Mouse (Mus musculus) heart, adult 2 months (tissue): ENCODE results near the gene Ntrk3. TPM values are rescaled to one million over a fixed set of nuclear protein-coding genes. Genes with fewer than 3 reads are reported as not detected.

ENCODE experiments used
- DNase-seq, 2 experiments: peaks; one replicate each; pipeline ENCODE4 v3.0.0; 2021
- H3K27ac ChIP-seq: fragments of 200-600 bp; 2 replicates; pipeline ENCODE4 v1.8.1; 2022
- H3K27me3 ChIP-seq: fragments of 200-500 bp; 2 replicates; pipeline ENCODE4 v1.6.1; 2012; ENCODE audit warnings: mild to moderate bottlenecking, low read length, inconsistent platforms, mixed read lengths; ENCODE audit not compliant: control insufficient read depth, insufficient read depth
- H3K36me3 ChIP-seq: fragments of 200-500 bp; 2 replicates; pipeline ENCODE4 v1.6.1; 2012; ENCODE audit warnings: low read length, inconsistent platforms; ENCODE audit not compliant: control insufficient read depth, insufficient read depth
- H3K4me1 ChIP-seq: fragments of 200-500 bp; 2 replicates; pipeline ENCODE4 v1.6.1; 2011; ENCODE audit warnings: low read length; ENCODE audit not compliant: control insufficient read depth, insufficient read depth
- H3K4me3 ChIP-seq: fragments of 200-600 bp; 2 replicates; pipeline ENCODE4 v1.8.1; 2022
- H3K79me2 ChIP-seq: fragments of 200-500 bp; replicated peaks from 2 replicates; pipeline ENCODE4 v1.6.1; 2012; ENCODE audit warnings: mild to moderate bottlenecking, inconsistent platforms, low read length, moderate library complexity, mixed read lengths; ENCODE audit not compliant: control insufficient read depth, insufficient read depth
- H3K9ac ChIP-seq: fragments of 200-500 bp; 2 replicates; pipeline ENCODE4 v1.6.1; 2012; ENCODE audit warnings: low read depth, mild to moderate bottlenecking, control low read depth, inconsistent platforms, low read length, mixed read lengths
- CTCF ChIP-seq: fragments of 200-600 bp; IDR thresholded peaks from 2 replicates; pipeline ENCODE4 v1.8.1; 2022; ENCODE audit warnings: antibody characterized with exemption, mild to moderate bottlenecking, moderate library complexity
- EP300 ChIP-seq: fragments of 200-500 bp; IDR thresholded peaks from 2 replicates; pipeline ENCODE4 v1.6.1; 2011; ENCODE audit warnings: low read depth, low read length, control low read depth; ENCODE audit not compliant: insufficient read depth
- POLR2A ChIP-seq: fragments of 200-500 bp; IDR thresholded peaks from 2 replicates; pipeline ENCODE4 v1.6.1; 2011; ENCODE audit warnings: mild to moderate bottlenecking, low read depth, low read length, control low read depth; ENCODE audit not compliant: insufficient read depth
- WGBS: fragments of 180-500 bp; shearing (Covaris S2); methylation state at CpG from one replicate; pipeline ENCODE4 v1.1.7; 2018; 5-methylcytosine and 5-hydroxymethylcytosine counted together
- intact Hi-C: fragments of 180-260 bp; cut with DNase I; formaldehyde crosslinking; loops from one replicate; pipeline ENCODE4 v1.15.1; 2025
- polyA plus RNA-seq: library from polyadenylated mRNA; depleted of rRNA; stranded (reverse); fragments of >200 nt; gene quantifications from 2 replicates; pipeline ENCODE4 v1.2.3, GENCODE M21; 2012
- total RNA-seq, 2 experiments: library from RNA; stranded (reverse); gene quantifications; 2 replicates each; pipeline ENCODE4 v1.2.3; 2021

Ntrk3 gene
- total and polyA plus RNA-seq, 3 experiments, result 1.4 to 9.1 (median 1.8) TPM

DNA sequence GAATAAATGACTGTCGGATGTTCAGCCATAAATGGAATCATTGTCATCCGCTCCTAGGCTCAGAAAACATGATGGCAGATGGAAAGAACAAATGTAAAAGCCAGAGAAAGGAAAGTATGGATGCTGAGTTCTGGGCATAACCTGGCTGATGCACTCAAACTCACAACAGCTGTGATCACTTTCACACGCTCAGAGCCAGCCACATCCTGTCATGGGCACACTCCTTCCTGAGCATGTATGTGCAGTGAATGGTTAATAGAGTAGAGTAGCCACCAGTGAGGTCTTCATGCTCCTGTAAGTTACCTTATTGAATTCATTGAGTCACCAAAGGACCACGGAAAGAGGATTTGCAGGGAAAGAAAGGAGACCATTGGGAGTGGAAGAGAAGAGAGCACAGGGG lies 13.2 kb downstream of the Ntrk3 start:
- intact Hi-C loops, result no loop called here

DNA sequence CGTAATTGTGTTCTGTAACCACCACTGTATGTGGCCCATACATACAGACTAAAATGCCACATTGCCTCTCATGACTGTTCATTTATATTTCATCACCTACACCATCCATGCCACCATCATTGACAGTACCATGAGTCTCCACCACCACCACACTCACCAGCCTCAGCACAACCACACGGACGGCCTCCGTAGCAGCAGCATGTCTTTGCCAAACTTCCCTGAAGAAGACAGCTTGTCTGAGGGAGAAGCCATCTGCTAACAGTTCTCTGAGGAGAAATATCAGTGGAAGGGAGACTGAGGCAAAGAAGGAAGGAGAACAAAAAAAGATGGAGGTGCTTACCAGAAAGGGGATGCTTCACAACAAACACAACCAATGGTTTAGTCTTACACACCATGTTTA lies 15.8 kb downstream of the Ntrk3 start:
- no peak overlapping the region for H3K4me3 ChIP-seq
- no peaks in the 10 kb centered on the region for H3K79me2 ChIP-seq
- H3K27me3 ChIP-seq, result no peaks in the 10 kb centered on the region
- intact Hi-C loops, result no loop called here
- WGBS, result 94% methylated on average over 4 of the region's 4 CpGs
- H3K36me3 ChIP-seq, result no peaks in the 10 kb centered on the region
- no peak overlapping the region for H3K9ac ChIP-seq
- no peak for TF ChIP-seq POLR2A
- no peak for TF ChIP-seq EP300
- no peak for TF ChIP-seq CTCF
- H3K4me1 ChIP-seq, result no peaks in the 10 kb centered on the region
- no peak for DNase-seq
- H3K27ac ChIP-seq, result no peak overlapping the region

More for the DNA sequence above, 13.2 kb downstream of the Ntrk3 start:
- WGBS, result 71% methylated on average over 4 of the region's 4 CpGs
- H3K79me2 ChIP-seq, result no peaks in the 10 kb centered on the region
- DNase-seq, result no peak
- no peaks in the 10 kb centered on the region for H3K27me3 ChIP-seq
- no peaks in the 10 kb centered on the region for H3K36me3 ChIP-seq
- TF ChIP-seq POLR2A (no peak), EP300 (no peak), CTCF (no peak)
- no peak overlapping the region for H3K4me3 ChIP-seq
- no peak overlapping the region for H3K9ac ChIP-seq
- H3K27ac ChIP-seq, result no peak overlapping the region
- H3K4me1 ChIP-seq, result no peaks in the 10 kb centered on the region

DNA sequence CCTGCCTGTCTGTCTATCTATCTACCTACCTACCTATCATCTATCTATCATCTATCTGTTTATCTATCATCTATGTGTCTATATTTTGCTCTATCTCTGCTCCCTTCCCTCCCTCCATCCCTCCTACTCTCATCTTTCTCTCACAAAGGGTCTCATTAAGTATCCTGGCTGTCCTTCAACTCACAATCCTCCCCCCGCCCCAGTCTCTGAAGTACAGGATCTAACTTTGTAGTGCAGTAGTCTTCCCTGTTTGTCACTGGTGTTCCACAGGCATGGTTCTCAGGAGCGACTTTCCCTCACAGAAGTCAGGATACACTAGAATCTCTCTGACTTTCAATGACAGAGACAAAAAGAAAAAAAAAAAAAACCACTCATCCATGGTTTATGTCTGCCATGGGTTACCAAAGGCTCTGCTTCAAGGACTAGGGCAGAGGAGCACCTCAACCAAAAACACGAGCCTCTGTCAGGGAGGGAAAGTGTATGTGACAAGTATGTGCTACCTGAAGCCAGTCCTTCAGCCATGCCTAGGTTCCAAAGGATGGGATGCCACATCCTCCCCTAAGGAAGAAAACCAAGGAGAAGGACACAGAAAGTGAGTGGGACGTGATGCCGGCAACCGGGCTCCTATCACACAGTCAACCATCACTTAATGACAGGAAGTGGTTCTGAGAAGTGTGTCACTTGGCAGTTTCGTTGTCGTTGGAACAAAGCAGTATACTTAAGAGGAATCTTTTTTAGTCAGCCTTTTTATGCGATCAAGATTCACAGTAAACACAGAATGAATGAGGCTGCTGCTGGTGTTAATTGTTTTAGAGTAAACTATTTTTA lies 16.6 kb downstream of the Ntrk3 start:
- no peak overlapping the region for H3K27ac ChIP-seq
- H3K79me2 ChIP-seq, result no peaks in the 10 kb centered on the region
- no peaks in the 10 kb centered on the region for H3K36me3 ChIP-seq
- WGBS, result 50% methylated on average over 9 of the region's 9 CpGs
- DNase-seq, result no peak
- no peaks in the 10 kb centered on the region for H3K4me1 ChIP-seq
- TF ChIP-seq EP300, result no peak
- no peak for TF ChIP-seq POLR2A
- no peak for TF ChIP-seq CTCF
- no peak overlapping the region for H3K4me3 ChIP-seq
- H3K27me3 ChIP-seq, result no peaks in the 10 kb centered on the region
- intact Hi-C loops, result no loop called here
- H3K9ac ChIP-seq, result no peak overlapping the region

DNA sequence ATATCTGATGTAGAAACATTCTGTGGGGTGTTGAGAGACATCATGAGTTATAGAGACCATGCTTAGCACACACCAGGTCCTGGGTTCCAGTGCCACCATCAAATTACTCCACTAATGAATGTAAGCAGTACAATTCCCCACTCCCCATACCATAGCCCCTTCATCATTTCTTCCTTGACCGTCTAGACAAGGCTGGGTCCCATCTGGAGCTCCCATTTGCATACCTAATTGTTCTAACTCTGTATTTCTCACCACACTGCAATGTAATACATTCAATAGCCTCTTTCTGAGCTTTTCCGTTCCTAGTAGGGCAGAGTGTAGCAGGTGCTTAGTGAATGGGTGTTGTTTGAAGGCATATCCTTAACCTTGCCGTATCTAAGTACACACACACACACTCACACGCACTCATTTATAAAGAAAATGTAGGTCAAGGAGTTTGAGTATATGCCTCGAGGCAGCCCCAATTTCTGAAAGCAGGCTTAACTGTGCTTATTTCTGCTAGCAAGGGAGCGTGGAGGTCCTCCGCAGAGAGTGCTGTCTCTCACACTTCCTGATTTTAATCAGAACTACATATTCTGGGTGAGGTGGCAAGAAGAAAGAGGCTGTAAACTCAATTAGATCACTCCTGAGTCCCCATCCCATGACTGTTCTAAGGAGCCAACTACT lies 17.9 kb downstream of the Ntrk3 start:
- no peaks in the 10 kb centered on the region for H3K4me1 ChIP-seq
- H3K27me3 ChIP-seq, result no peaks in the 10 kb centered on the region
- WGBS, result 77% methylated on average over 7 of the region's 7 CpGs
- H3K36me3 ChIP-seq, result no peaks in the 10 kb centered on the region
- H3K27ac ChIP-seq, result no peak overlapping the region
- DNase-seq, result no peak
- H3K4me3 ChIP-seq, result no peak overlapping the region
- no peak for TF ChIP-seq POLR2A
- no peak for TF ChIP-seq CTCF
- no peak for TF ChIP-seq EP300
- no peak overlapping the region for H3K9ac ChIP-seq
- intact Hi-C loops, result no loop called here
- no peaks in the 10 kb centered on the region for H3K79me2 ChIP-seq

DNA sequence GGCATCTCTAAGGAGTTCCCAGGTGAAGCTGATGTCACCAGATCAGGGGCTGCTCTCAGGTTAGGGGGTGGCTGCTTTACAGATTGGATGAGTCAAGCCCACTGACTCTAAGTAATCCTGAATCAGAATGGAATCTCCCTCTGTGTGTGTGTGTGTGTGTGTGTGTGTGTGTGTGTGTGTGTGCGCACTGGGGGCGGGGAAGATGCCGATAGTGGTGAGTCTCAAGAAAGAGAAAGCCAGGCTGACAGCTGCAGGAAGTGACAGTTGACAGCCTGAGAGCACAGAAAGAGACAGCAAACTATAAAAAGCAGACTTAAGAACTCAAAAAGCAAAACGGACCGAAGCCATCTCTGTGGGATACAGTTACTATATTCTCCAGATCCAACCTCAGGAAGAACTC lies 18.7 kb downstream of the Ntrk3 start:
- 39% methylated on average over 5 of the region's 5 CpGs for WGBS
- H3K4me3 ChIP-seq, result no peak overlapping the region
- TF ChIP-seq CTCF, result no peak
- TF ChIP-seq EP300, result no peak
- H3K9ac ChIP-seq, result no peak overlapping the region
- no peaks in the 10 kb centered on the region for H3K4me1 ChIP-seq
- intact Hi-C loops, result no loop called here
- no peak for DNase-seq
- H3K27me3 ChIP-seq, result no peaks in the 10 kb centered on the region
- H3K79me2 ChIP-seq, result no peaks in the 10 kb centered on the region
- H3K36me3 ChIP-seq, result no peaks in the 10 kb centered on the region
- no peak overlapping the region for H3K27ac ChIP-seq

DNA sequence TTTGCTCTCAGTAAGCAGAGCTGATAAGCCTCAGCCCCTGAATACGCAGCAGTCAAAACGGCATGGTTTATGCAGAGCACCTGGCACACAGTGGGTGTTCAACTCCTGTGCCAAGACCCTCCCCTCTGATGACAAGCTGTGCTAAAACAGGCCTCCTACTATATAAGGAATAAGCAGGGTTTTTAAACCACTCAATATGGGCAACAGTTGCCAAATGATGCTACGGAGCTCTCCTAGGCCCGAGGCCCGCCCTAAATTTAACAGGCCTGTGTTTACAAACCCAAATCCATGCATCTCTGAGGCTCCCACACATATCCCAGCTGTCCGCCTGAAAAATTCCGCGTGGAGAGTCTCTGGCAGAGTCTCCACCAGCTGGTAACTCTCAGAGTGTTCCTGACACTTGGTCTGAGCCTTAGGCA lies 19.6 kb downstream of the Ntrk3 start:
- intact Hi-C loops, result no loop called here
- DNase-seq, result no peak
- H3K79me2 ChIP-seq, result no peaks in the 10 kb centered on the region
- no peak overlapping the region for H3K9ac ChIP-seq
- H3K27ac ChIP-seq, result no peak overlapping the region
- no peak for TF ChIP-seq CTCF
- TF ChIP-seq EP300, result no peak
- TF ChIP-seq POLR2A, result no peak
- no peaks in the 10 kb centered on the region for H3K27me3 ChIP-seq
- WGBS, result 65% methylated on average over 8 of the region's 8 CpGs
- no peaks in the 10 kb centered on the region for H3K4me1 ChIP-seq
- H3K36me3 ChIP-seq, result no peaks in the 10 kb centered on the region
- H3K4me3 ChIP-seq, result no peak overlapping the region
